Mouse (Mus musculus) lung, embryonic 15.5 days (tissue): Measurements from ENCODE around the gene U2af1. TPM values are rescaled to one million over a fixed set of nuclear protein-coding genes. Genes with fewer than 3 reads are reported as not detected.

Experiments
- ATAC-seq: fragments of 200-750 bp; cut with Nextera tagmentation; 2 replicates; pipeline ENCODE4 v1.8.0; 2017; ENCODE audit warnings: moderate number of reproducible peaks, borderline replicate concordance; ENCODE audit not compliant: low FRiP score, low TSS enrichment; ENCODE audit errors: extremely low read depth
- H3K27ac ChIP-seq: fragments of 300-500 bp; sonication (generic); 2 replicates; pipeline ENCODE4 v1.5.1; 2015; ENCODE audit warnings: moderate library complexity, mild to moderate bottlenecking, inconsistent platforms
- H3K27me3 ChIP-seq: fragments of 300-500 bp; sonication (generic); 2 replicates; pipeline ENCODE4 v1.6.1; 2015; ENCODE audit warnings: inconsistent platforms
- H3K36me3 ChIP-seq: fragments of 300-500 bp; sonication (generic); 2 replicates; pipeline ENCODE4 v1.6.1; 2015; ENCODE audit warnings: inconsistent platforms
- H3K4me1 ChIP-seq: fragments of 300-500 bp; sonication (generic); 2 replicates; pipeline ENCODE4 v1.6.1; 2015; ENCODE audit warnings: inconsistent platforms
- H3K4me2 ChIP-seq: fragments of 300-500 bp; sonication (generic); 2 replicates; pipeline ENCODE4 v1.6.1; 2015; ENCODE audit warnings: inconsistent platforms, mild to moderate bottlenecking, moderate library complexity
- H3K4me3 ChIP-seq: fragments of 300-500 bp; sonication (generic); 2 replicates; pipeline ENCODE4 v1.5.1; 2015; ENCODE audit warnings: mild to moderate bottlenecking, inconsistent platforms
- H3K9ac ChIP-seq: fragments of 300-500 bp; sonication (generic); 2 replicates; pipeline ENCODE4 v1.6.1; 2015; ENCODE audit warnings: inconsistent platforms
- H3K9me3 ChIP-seq: fragments of 300-500 bp; sonication (generic); 2 replicates; pipeline ENCODE4 v1.6.1; 2016; ENCODE audit warnings: inconsistent platforms
- WGBS: fragments of 180-500 bp; shearing (Covaris S2); methylation state at CpG from one replicate; pipeline ENCODE4 v1.1.7; 2015; 5-methylcytosine and 5-hydroxymethylcytosine counted together
- polyA plus RNA-seq: library from polyadenylated mRNA; unstranded; fragments of >200 nt; fragmentation: Nextera tagmentation; extraction: Ambion mirVana; gene quantifications from 2 replicates; pipeline ENCODE4 v1.2.1, GENCODE M21; 2015

U2af1 gene
- polyA plus RNA-seq, 1 experiment from 2014 or later, result 332 TPM

DNA sequence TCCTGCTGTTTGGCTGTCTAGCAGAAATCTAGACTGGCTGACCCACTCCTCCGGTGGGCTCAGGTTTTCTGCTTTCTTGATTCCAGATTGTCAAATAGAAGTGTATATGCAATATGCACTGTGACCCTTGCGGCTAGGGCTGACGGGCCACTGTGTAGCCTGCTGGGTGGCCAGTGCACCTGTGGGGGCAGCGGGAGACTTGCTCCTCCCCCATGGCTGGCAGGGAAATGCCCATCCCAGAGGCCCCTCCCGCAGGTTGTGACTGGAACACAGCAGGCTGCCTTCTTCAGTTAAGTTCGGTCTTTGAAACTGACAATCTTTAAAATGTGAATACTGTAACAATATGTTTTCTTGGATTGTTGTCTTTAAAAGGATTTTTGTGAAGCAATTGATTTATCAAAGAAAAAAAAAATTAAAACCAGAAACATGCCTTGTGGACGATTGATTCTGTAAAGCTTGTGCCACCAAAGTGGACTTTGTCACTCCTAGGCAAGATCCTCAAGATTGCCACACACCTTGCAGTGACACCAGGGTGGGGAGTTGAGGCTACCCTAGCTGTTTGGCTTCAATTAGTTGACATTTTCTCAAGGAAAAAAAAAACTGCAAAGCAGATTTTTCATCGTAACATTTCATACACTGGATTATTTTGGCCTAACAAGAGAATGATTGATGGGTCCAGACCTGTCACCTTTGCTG lies 51.3 kb downstream of the U2af1 start:
- H3K4me1 ChIP-seq, result no peaks in the 10 kb centered on the region
- no peak for ATAC-seq
- no peak overlapping the region for H3K9ac ChIP-seq
- H3K36me3 ChIP-seq, result peaks cover 36% of the 10 kb centered on the region
- no peak overlapping the region for H3K4me3 ChIP-seq
- H3K27me3 ChIP-seq, result no peaks in the 10 kb centered on the region
- no peak overlapping the region for H3K27ac ChIP-seq
- H3K4me2 ChIP-seq, result no peak overlapping the region
- WGBS, result 81% methylated on average over 8 of the region's 8 CpGs
- H3K9me3 ChIP-seq, result no peaks in the 10 kb centered on the region

DNA sequence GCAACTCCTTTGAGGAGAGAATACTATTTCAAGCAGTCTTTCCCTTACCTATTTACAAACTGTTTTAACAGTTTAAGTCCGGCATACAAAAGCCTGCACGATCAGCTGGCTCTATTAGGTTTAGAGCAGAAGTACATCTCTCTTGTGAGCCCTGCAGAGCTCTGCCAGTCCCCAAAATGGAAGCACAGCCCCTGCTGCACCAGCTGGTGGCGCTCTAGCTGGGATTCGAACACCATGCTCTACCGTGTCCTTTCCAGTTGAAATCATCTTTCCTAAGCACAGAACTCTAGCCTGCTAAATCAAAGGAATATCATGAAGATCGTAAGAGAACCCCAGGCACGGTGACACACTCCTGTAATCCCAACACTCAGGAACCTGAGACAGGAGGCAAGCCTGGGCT lies 52.3 kb downstream of the U2af1 start:
- WGBS, result 82% methylated on average over 7 of the region's 7 CpGs
- Histone ChIP-seq H3K9me3 (no peaks in the 10 kb centered on the region), H3K4me1 (no peaks in the 10 kb centered on the region), H3K36me3 (peaks cover 43% of the 10 kb centered on the region), H3K4me3 (no peak overlapping the region), H3K27me3 (no peaks in the 10 kb centered on the region), H3K27ac (no peak overlapping the region), H3K4me2 (no peak overlapping the region), H3K9ac (no peak overlapping the region)
- ATAC-seq, result no peak

DNA sequence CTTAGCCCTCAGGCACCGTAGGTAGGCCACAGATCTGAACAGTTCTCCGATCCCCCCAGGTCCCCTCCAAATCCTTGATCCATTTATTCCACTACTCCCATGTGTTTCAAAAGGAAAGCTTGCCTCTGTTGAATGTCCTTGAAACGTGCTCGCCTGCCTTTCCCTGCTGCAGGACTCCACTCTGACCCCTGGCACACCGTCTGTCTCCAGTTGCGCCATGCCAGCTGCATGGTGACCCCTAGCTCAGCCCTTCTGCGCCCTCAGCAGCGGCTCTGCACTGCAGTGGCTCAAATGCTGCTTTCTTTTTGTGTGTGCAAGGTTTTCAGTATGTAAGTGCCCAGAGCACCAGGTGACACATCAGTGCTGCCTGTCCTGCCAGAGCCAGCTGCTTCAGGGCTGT lies 60.1 kb downstream of the U2af1 start:
- Histone ChIP-seq H3K9me3 (no peaks in the 10 kb centered on the region), H3K27me3 (no peaks in the 10 kb centered on the region), H3K36me3 (peaks cover 51% of the 10 kb centered on the region), H3K4me3 (no peak overlapping the region), H3K9ac (no peak overlapping the region), H3K4me1 (no peaks in the 10 kb centered on the region), H3K4me2 (no peak overlapping the region), H3K27ac (no peak overlapping the region)
- WGBS, result 83% methylated on average over 8 of the region's 8 CpGs
- no peak for ATAC-seq

DNA sequence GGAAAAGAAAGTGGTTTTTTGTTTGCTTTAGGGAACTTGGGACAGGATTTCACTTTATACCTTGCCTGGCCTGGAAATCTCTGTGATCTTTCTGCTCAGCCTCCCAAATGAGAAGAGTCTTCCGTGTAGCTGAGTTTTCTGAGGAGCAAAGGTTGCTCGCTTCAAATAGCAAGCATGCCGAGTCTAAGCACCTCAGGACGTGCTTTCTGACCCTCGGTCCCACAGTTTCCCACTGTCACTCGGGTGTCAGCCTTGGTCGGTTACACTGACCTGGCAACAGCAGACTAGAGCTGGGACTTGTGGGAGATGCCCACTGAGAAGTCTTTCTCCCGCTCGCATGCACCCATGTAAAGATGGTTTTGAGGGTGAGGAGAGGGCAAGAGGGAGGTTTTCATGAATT lies 60.7 kb downstream of the U2af1 start:
- Histone ChIP-seq H3K9ac (no peak overlapping the region), H3K27me3 (no peaks in the 10 kb centered on the region), H3K9me3 (no peaks in the 10 kb centered on the region), H3K36me3 (peaks cover 50% of the 10 kb centered on the region), H3K27ac (no peak overlapping the region), H3K4me2 (no peak overlapping the region), H3K4me3 (no peak overlapping the region), H3K4me1 (no peaks in the 10 kb centered on the region)
- 90% methylated on average over 9 of the region's 9 CpGs for WGBS
- no peak for ATAC-seq

Other genes with a start within 250 kb of the U2af1 start
- gene Wdr4, start 138.9 kb downstream of the U2af1 start, polyA plus RNA-seq, result 38.0 and 39.9 TPM in 2 replicates
- gene Ndufv3, start 138.8 kb downstream of the U2af1 start, polyA plus RNA-seq, result 237 and 240 TPM in 2 replicates
- gene Pknox1, start 94.2 kb downstream of the U2af1 start, polyA plus RNA-seq, result 41.6 and 42.4 TPM in 2 replicates
- 3.2 and 3.6 TPM in 2 replicates for gene Cbs, start 21.7 kb downstream of the U2af1 start, polyA plus RNA-seq
- not detected in 2 replicates for gene Cryaa, start 18.9 kb upstream of the U2af1 start, polyA plus RNA-seq
- 32.7 and 35.4 TPM in 2 replicates for gene Sik1, start 196.9 kb upstream of the U2af1 start, polyA plus RNA-seq